Mouse (Mus musculus) left cerebral cortex, adult 18-20 months (tissue): ENCODE results near the gene Mavs. TPM values are rescaled to one million over a fixed set of nuclear protein-coding genes. Genes with fewer than 3 reads are reported as not detected.
A peak's percentile ranks its signal among the peaks of the same experiment; 100 is the strongest.
"Not testable (repeated sequence)": the region's sequence is repeated elsewhere in the genome, so short reads cannot be mapped to it uniquely, and the experiment has no call there.

Experiments
- DNase-seq, 2 experiments: peaks; one replicate each; pipeline ENCODE4 v3.0.0; 2021 to 2022; ENCODE audit warnings: low spot score in 2 of 2, mixed read lengths in 1 of 2
- total RNA-seq, 2 experiments: library from RNA; stranded (reverse); gene quantifications; 2 replicates each; pipeline ENCODE4 v1.2.3; 2021

The Mavs gene
- total RNA-seq, 2 experiments from 2014 or later = 5.9 to 6.3 TPM

GRCm38 (mm10) chr2:131209969-131210792 is 23.7 kb upstream of the Mavs start:
- peak; percentile 95 to 96 for DNase-seq

- DNase-seq = peak in 1 of 2 experiments; percentile 13
Measured at GRCm38 (mm10) chr2:131211026-131211615, 22.7 kb upstream of the Mavs start.

- no peak for DNase-seq
Measured at GRCm38 (mm10) chr2:131213773-131214172, 20.1 kb upstream of the Mavs start.

DNA sequence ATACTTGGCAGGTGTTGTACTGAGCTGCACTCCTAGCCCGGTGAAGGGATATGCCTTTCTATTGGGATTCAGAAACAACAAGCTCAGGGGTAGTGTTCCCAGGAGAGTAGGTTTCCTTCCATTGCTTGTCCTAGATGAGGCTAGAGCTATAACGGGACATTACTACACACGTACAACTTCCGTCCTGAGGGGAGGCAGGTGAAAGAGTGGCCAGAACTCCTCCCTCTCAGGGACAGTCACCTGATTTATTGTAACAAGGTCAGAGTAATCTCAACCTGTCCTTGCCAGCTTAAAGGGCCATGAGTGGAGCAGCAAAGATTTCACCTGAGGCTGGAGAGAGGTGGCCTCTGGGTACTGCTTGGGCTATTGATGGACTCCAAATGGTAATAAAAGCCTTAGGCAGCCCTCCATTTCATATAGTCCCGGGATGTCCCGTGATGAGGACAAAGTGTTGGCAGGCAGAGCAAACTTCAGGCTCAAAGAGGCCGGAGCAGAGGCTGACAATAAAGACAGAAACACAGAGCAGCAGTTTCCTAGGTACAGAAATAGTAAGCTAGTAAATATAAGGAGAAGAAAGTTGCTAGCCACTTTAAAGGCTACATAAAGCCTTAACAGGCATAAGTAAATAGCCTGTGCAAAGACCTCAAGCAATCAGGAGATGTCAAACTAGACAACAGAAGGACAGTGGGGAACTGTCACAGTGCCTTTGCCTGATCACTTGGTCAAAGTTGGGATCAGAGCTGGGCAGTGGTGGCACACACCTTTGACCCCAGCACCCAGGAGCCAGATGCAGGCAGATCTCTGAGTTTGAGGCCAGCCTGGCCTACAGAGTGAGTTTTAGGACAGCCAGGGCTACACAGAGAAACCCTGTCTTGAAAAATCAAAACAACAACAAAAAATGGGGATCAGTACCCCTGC is 17.7 kb upstream of the Mavs start:
- DNase-seq = no peak

DNA sequence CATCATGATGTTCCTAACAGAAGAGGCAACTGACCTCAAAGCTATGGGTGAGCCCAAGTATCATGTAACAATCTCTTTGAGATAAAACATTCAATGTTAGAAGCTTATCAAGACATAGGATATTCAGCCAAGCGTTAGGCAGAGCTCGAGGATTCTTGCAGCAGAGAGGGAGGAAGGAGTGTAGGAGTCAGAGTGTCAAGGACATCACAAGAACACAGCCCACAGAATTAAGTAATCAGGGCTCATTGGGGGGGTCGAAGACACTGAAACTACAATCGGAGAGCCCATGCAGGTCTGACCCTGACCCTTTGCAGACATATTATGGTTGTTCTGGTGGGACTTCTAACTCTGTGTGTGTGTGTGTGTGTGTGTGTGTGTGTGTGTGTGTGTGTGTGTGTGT is 13.8 kb upstream of the Mavs start:
- DNase-seq = no peak

DNA sequence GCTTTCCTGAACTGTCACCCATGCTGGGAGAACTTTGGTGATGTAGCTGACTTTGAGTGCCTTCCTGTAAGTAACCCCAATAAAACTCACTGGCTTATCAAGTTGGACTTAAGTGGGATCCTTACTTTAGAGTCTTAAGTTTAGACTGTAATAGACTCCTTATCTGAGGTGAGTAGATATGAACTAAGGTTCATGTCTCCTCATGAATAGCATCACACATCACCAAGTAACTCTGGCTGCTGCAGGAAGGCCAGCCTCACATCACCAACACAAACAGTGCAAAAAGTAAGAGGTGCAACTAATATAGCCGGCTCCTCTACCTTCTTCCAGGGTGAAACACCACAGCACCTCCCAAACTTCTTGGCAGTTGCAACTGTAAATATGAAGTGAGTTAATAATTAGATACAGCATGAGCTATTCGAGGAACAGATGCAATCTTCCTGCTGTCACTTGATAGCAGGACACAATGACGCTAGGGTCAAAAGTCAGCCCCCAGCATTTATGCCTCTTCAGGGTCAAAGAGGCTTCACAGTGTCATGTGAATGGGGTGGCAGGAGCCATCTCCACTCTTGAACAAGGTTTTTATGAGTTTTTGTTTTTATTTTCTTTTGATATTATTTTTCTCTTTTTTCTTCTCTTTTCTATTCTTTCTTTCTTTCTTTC is 11.9 kb upstream of the Mavs start:
- no peak for DNase-seq

DNA sequence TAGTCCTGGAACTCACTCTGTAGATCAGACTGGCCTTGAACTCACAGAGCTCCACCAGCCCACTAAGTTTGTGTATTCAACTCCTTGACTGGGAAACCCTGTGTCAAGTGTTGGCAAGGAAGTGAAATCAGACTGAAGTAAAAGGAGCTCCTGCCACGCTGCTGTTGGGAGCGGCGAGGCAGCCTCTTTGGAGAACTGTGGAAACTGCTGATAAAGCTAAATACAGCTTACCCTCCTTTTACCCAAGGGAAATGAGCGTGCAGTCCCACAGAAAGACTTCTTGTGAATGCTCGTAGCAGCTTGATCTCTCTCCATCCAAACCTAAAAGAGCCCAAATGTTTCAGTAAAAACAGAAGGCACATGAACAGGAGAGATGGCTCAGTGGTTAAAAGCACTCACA is 11.3 kb upstream of the Mavs start:
- no peak for DNase-seq

DNA sequence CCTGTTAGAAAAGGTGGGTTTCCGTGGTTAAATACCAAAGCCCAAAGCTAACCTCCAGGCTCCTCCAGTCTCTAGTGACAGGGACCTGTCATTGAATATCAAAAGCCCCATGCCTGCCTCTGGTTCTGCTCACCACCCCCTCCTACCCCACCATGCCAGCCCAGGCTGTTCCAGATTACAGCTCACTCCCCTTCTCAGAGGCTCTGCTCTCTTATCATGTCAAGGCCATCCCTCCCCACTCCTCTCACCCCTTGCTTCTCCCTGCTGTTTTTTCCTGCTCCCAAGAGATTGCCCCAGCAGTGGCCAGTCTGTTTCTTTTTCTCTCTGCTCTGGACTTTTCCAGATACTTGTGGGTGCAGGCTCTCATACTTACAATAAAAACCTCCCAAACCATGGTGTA is 10.3 kb upstream of the Mavs start:
- DNase-seq = no peak

DNA sequence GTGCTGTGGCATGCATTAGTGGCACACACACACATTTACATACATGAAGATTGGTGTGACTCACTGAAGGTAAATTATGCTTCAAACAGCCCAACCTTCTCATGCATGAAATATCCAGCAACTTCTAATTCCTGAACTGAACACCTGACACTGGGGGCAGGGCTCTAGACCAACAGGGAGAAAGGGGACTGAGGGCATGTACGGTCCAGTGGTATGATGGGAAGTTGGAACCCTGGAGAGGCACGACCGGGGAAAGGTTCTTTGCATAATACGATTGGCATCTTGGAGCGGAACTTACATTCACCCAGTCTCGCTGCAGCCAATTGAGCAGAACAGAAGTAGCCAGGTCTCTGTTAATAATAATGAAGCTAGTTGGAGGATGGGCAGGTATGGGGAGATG is 8.7 kb upstream of the Mavs start:
- no peak for DNase-seq

DNA sequence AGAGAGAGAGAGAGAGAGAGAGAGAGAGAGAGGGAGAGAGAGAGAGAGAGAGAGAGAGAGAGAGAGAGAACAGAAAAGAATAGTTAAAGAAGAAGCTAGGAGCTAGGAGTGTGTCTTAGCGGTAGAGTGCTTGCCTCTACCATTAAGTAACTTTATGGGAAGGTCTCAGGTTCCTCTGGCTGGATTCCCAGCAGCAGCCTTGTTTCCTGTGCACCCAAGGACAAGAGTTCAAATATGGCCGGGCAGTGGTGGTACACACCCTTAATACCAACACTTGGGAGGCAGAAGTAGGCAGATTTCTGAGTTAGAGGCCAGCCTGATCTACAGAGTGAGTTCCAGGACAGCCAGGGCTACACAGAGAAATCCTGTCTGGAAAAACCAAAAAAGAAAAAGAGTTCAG is 7.2 kb upstream of the Mavs start:
- not testable (repeated sequence) for DNase-seq

DNA sequence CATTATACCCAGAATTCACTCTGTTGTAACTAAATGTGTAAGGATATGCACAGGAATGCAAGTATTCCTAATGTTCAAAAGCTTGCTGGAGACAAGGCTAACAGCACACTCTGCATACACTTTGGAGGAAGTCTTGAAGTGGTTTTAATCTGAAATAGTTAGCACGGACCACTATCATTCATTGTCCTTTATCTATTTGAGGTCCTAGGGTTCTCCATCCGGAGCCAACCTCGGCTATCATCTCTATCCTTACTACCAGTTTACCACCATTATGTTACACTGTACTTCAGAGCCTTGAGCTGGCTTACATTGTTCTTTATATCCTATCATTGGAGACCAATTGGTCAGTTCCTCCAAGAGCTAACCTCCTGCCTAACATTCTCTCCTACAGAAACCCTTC is 6.6 kb upstream of the Mavs start:
- no peak for DNase-seq

- no peak for DNase-seq
Measured at GRCm38 (mm10) chr2:131232558-131232957, 1.3 kb upstream of the Mavs start.

GRCm38 (mm10) chr2:131234127-131234650 is 326 bp downstream of the Mavs start:
- no peak for DNase-seq

- no peak for DNase-seq
Measured at GRCm38 (mm10) chr2:131234970-131235635, 1.2 kb downstream of the Mavs start.

GRCm38 (mm10) chr2:131242180-131242579 is 8.3 kb downstream of the Mavs start:
- no peak for DNase-seq

GRCm38 (mm10) chr2:131242929-131243328 is 9.1 kb downstream of the Mavs start:
- no peak for DNase-seq

DNA sequence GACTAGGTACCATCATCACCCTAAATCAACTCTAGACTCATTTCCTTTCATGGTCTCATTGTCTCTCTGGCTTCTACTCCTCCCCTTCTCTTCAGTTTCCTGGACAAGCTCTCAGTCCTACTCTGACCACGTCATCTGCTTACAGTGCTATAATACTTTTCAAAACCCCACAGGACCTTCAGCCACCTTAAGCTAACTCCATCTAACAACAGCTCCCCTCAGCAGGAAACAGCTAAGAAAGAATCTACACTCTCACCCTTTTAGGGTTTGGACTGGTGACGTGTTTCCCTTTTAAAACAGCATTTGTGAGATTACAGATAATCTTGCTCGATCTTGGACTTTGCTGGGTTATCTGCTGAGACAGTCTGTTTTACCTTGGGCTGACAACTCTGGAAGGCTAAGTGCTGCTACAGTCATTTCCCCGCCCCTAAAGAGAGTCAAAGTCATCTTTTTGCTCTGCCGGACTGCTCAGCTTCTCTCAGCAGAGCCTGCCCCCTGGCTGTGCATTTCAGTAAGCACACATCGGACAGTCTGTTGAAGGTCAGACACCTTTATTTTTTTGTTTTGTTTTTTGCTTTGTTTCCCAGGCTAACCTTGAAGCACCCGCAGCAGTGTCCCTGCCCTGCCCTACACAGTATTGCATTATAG is 19.9 kb downstream of the Mavs start:
- peak in 1 of 2 experiments; percentile 19 for DNase-seq

DNA sequence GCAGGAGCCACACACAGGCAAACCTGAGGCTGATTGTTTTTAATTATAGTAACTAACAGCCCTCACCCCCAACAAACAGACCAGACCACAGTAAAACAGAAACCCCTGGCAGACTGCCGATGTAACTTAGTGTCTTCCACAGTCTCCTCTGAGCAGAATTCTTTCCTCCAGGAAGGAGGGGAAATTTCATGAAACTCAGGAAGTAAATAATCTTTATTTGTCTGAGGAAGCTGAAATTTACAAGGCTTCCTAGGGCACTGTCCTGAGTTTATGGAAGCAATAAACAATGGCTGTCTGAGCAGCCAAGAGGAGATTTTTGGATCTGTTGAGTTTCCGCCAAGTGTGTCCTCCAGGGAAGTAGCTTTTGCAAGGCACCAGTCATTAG is 20.5 kb downstream of the Mavs start:
- no peak for DNase-seq

DNA sequence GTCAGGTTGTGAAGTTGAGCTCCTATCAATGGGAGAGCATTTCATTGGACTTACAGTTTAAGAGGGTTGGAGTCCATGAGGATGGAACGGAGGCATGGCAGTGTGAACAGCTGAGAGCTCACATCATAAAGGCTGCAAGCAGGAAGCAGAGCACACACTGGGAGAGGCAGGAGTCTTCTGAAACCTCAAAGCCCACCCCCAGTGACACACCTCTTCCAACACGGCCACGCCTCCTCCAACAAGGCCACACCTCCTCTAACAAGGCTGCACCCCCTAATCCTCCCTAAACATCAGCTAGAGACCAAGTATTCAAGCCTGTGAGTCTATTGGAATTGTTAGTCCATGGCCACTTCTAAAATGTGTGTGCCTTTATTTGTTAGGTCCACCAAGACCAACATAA is 21.9 kb downstream of the Mavs start:
- no peak for DNase-seq

DNA sequence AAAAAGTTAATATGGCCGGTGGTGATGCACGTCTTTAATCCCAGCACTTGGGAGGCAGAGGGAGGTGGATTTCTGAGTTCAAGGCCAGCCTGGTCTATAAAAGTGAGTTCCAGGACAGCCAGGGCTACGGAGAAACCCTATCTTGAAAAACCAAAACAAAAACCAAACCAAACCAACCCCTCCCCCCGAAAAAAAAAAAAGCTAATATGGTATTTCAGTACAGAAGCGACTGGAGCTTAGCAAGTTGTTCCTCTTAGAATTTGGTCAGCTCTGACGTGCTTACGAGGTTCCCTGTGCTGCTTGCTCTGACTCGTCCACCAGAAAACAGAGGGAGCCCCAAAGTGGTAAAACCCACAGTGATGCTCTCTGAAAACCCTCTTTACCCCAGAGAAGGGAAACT is 24.8 kb downstream of the Mavs start:
- no peak for DNase-seq
